Mouse (Mus musculus): ENCODE measurements around the gene Klf9.

- no peak for TF ChIP-seq CTCF (IDR thresholded peaks at IDR 0.05; ENCODE audit: low read depth)
- TF ChIP-seq EP300 (IDR thresholded peaks at IDR 0.05; ENCODE audit: low read depth), result no peak
Measured at GRCm38 (mm10) chr19:23150556-23151265, 9.7 kb downstream of the Klf9 start.
